24 mouse cellular contexts compared by ENCODE assay signal in the genomic region with DNA sequence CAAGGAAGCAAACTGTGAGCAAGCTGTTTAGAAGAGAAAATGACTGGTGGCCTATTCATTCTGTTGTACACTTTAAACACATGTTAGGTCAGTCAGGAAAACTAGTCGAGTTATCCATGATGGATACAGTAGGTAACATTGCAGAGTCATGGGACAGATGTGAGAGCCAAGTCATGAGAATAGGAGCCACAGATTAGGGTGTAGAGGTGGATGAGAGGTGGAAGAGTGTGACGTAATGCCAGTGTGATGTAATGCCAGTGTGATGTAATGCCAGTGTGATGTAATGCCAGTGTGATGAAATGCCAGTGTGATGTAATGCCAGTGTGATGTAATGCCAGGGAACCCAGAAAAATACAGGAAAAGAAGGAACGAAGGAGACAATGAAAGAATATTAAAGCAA. TPM values are rescaled to one million over a fixed set of nuclear protein-coding genes. Genes with fewer than 3 reads are reported as not detected.
"Had no signal": no experiment of that assay in that cellular context is flagged by ENCODE, and none has a peak within 500 bp of the region (broad histone marks: within the 10 kb centered on the region; RNA-seq: fewer than 3 reads in every experiment).

No protein-coding gene starts in this region.

- DNase-seq: heart, postnatal 10 days; heart, postnatal 14 days; heart, postnatal 36 days; heart, postnatal 4 days; kidney, adult 11 months; kidney, adult 18-20 months; kidney, adult 2 months; kidney, adult 8-10 months; kidney, adult 9 months; kidney, postnatal 10 days; kidney, postnatal 14 days; kidney, postnatal 25 days; kidney, postnatal 36 days; kidney, postnatal 4 days; layer of hippocampus, adult 9-11 months; layer of hippocampus, postnatal 36 days had no signal

- ATAC-seq: hindbrain, embryonic 16.5 days; hindbrain, postnatal 0 days; inflammation-experienced regulatory T-cells, adult 6 months; intestine, embryonic 15.5 days; intestine, embryonic 16.5 days; intestine, postnatal 0 days had no signal

RNA-seq across cellular contexts. Expression of a gene that starts 14.9 kb away (rescaled TPM):
- total RNA-seq: heart, postnatal 10 days; heart, postnatal 14 days; heart, postnatal 25 days; heart, postnatal 36 days; hematopoietic stem cell, adult 5-6 weeks had no signal

RNA-seq across cellular contexts. Expression of a gene that starts 19.7 kb away (rescaled TPM):
- total RNA-seq: heart, postnatal 10 days; heart, postnatal 14 days; heart, postnatal 25 days; heart, postnatal 36 days; heart, postnatal 4 days; hematopoietic stem cell, adult 5-6 weeks had no signal
